Mouse (Mus musculus) left cerebral cortex, adult 2 months (tissue): Measurements from ENCODE around the gene Bod1l. TPM values are rescaled to one million over a fixed set of nuclear protein-coding genes. Genes with fewer than 3 reads are reported as not detected.

Source experiments
- DNase-seq, 2 experiments: peaks; one replicate each; pipeline ENCODE4 v3.0.0; 2021 to 2022; ENCODE audit warnings: low spot score in 2 of 2, mixed read lengths in 1 of 2; ENCODE audit errors: extremely low spot score in 1 of 2
- H3K27ac ChIP-seq: fragments of 200-600 bp; 2 replicates; pipeline ENCODE4 v1.8.1; 2022
- H3K4me3 ChIP-seq: fragments of 200-600 bp; 2 replicates; pipeline ENCODE4 v1.8.1; 2022
- CTCF ChIP-seq: fragments of 200-600 bp; IDR thresholded peaks from 2 replicates; pipeline ENCODE4 v1.8.1; 2022; ENCODE audit warnings: antibody characterized with exemption, mild to moderate bottlenecking, moderate library complexity
- intact Hi-C: fragments of 180-260 bp; cut with DNase I; formaldehyde crosslinking; loops from one replicate; pipeline ENCODE4 v1.15.1; 2025
- total RNA-seq, 2 experiments: library from RNA; stranded (reverse); gene quantifications; 2 replicates each; pipeline ENCODE4 v1.2.3; 2021

The Bod1l gene
- total RNA-seq, 2 experiments from 2014 or later: 40.1 to 42.5 TPM

GRCm38 (mm10) chr5:41794434-41794833 lies 49.7 kb downstream of the Bod1l start:
- no peak for DNase-seq

DNA sequence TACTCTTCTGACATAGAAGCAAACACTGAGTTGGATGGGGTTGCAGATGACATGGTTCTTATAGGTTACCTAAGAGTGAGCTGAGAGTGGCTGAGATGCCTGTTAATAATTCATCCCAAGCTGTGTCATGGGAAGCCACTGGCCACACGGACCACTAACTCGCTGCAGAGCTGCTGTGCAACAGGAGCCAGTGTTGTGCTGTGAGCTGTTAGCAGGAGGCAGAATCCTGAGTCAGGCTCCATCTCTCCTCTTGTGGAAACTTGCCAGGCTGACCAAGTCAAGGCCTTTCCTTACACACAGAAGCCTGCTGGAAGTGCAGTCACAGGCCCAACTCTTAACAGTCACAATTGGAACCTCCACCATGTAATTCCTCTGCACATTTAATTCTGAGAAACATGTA lies 53.6 kb downstream of the Bod1l start:
- Histone ChIP-seq H3K27ac (no peak overlapping the region), H3K4me3 (no peak overlapping the region)
- intact Hi-C loops: loop anchor here (5.0 kb wide), 1 partner anchor 37 kb away; no protein-coding TSS in a partner anchor
- no peak for TF ChIP-seq CTCF
- DNase-seq: no peak

More at GRCm38 (mm10) chr5:41794434-41794833, 49.7 kb downstream of the Bod1l start:
- H3K27ac ChIP-seq: no peak overlapping the region
- TF ChIP-seq CTCF: no peak
- intact Hi-C loops: loop anchor here (5.0 kb wide), 1 partner anchor 33 kb away; no protein-coding TSS in a partner anchor
- no peak overlapping the region for H3K4me3 ChIP-seq

GRCm38 (mm10) chr5:41788877-41789276 lies 55.2 kb downstream of the Bod1l start:
- intact Hi-C loops: no loop called here
- TF ChIP-seq CTCF: no peak
- no peak overlapping the region for H3K27ac ChIP-seq
- H3K4me3 ChIP-seq: no peak overlapping the region
- DNase-seq: no peak

DNA sequence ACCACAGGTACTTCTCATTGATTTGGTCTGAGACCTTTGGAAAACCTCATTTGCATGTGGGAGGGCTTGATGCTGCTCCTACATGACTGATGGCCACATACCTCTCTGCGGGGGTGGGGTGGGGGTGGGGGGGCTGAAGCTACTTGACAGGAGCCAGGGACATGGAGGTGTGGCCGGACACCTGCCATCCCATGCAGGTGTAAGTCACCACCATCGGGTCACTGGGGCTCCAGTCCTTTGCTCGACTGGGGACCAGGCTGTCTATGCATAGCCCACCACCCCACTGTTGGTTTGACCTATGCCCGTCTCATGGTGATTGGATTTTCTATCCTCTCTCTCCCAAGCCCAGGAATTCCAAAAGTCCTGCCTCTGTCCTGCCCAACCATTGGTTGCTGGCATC lies 62.2 kb downstream of the Bod1l start:
- intact Hi-C loops: no loop called here
- no peak for DNase-seq
- no peak for TF ChIP-seq CTCF
- Histone ChIP-seq H3K27ac (no peak overlapping the region), H3K4me3 (no peak overlapping the region)

- no peak overlapping the region for H3K27ac ChIP-seq
- intact Hi-C loops: no loop called here
- DNase-seq: no peak
Observed at GRCm38 (mm10) chr5:41780026-41780425, 64.1 kb downstream of the Bod1l start.

GRCm38 (mm10) chr5:41775728-41776127 lies 68.4 kb downstream of the Bod1l start:
- no peak for TF ChIP-seq CTCF
- intact Hi-C loops: no loop called here
- Histone ChIP-seq H3K4me3 (no peak overlapping the region), H3K27ac (no peak overlapping the region)
- no peak for DNase-seq

More at GRCm38 (mm10) chr5:41780026-41780425, 64.1 kb downstream of the Bod1l start:
- no peak overlapping the region for H3K4me3 ChIP-seq
- TF ChIP-seq CTCF: no peak

GRCm38 (mm10) chr5:41775273-41775672 lies 68.8 kb downstream of the Bod1l start:
- intact Hi-C loops: no loop called here
- no peak overlapping the region for H3K4me3 ChIP-seq
- no peak for DNase-seq
- no peak overlapping the region for H3K27ac ChIP-seq
- no peak for TF ChIP-seq CTCF

- peak overlapping the region; percentile 39 for H3K4me3 ChIP-seq
- peak; percentile 94 for TF ChIP-seq CTCF
- H3K27ac ChIP-seq: no peak overlapping the region
- intact Hi-C loops: loop anchor here (1.0 kb wide), 2 partner anchors 643 to 716 kb away; no protein-coding TSS in a partner anchor
- peak; percentile 79 to 84 for DNase-seq
Observed at GRCm38 (mm10) chr5:41768382-41769040, 75.6 kb downstream of the Bod1l start.

DNA sequence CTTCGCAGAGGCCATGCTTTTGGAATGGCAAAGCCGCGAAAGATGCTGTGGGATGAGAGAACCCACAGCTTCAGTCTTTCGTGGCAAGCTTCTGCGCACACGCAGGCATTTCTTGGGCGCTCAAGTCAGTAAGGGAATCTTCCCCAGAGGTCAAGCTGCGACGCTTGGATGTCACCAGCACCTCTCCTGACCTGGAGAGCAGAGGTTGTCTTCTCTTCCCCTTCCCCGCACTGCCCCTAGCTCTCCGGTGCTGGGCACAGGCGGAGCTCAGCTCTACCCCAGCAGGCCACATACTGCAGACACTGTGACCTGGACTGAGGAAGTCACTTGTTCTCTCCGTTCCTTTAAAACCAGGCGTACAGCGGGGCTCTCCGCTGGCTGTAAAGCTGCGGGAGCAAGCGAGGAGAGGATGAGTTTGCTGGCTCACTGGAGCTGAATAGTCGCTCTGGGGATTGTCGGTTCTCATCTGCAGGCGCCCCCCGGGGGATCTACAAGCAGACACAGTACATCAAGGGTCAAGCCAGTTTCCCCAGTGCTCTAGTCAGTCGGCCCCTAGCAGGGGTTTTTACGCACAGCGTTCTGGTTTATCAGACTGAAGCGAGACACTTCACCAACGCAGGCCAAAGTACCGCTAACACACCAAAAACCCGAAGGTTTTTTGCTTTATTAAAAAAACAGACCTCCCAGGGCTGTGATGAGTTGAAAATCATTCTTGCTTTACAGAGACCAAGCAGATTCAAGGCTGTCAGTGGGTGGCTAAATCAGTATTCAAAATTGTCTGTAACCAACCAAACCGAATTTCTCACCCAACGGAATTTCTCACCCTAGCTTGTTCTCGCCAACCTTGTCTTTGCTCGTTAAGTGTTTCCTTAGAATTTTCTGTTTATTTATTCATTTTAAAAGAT lies 76.6 kb downstream of the Bod1l start:
- DNase-seq: no peak
- Histone ChIP-seq H3K4me3 (peak overlapping the region; percentile 39), H3K27ac (no peak overlapping the region)
- intact Hi-C loops: loop anchor here (1.0 kb wide), 2 partner anchors 642 to 715 kb away; no protein-coding TSS in a partner anchor
- no peak for TF ChIP-seq CTCF

DNA sequence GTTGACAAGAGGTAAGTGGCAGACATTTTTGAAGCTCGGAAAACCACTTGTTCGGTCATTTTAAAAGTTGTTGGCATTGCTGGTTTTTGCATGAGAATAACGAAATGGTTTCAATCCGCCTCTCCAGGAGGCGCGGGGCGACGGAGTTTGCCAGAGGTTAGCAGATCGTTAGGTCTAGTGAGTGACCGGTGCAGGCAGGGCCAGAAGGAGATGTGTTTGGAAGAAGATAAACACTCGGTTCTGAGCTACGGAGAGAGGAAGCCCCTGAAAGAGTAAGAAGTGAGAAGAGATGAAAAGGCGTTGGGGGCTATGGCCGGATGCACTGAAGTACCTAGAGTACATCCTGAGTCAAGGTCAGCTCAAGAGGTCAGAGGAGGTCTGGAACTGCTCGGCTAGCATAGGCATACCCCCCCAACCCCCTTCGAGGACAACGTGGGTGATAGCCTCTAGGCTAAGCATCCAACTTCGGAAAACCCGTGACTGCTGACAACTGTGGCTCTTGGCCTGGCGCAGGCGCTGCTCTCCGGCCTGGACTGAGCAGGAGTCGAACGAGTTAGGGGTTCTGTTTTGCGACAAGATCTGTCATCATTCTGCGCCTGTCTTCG lies 77.6 kb downstream of the Bod1l start:
- no peak overlapping the region for H3K27ac ChIP-seq
- intact Hi-C loops: no loop called here

GRCm38 (mm10) chr5:41765626-41766405 lies 78.3 kb downstream of the Bod1l start:
- no peak for DNase-seq
- no peak overlapping the region for H3K27ac ChIP-seq
- TF ChIP-seq CTCF: no peak
- H3K4me3 ChIP-seq: no peak overlapping the region
- intact Hi-C loops: loop anchor here (1.0 kb wide), 1 partner anchor 58 kb away; the partner anchor contains the start of gene Rab28

More for the DNA sequence above, 77.6 kb downstream of the Bod1l start:
- DNase-seq: no peak
- TF ChIP-seq CTCF: no peak
- H3K4me3 ChIP-seq: no peak overlapping the region
